Mouse (Mus musculus) mature B cell (primary cell): ENCODE results near the gene Kat6b.

Experiments used
- in situ Hi-C: fragments of 300-500 bp; cut with MboI; formaldehyde crosslinking; loops from 2 replicates; pipeline ENCODE4 v1.14.3; 2019

Gene Kat6b

DNA sequence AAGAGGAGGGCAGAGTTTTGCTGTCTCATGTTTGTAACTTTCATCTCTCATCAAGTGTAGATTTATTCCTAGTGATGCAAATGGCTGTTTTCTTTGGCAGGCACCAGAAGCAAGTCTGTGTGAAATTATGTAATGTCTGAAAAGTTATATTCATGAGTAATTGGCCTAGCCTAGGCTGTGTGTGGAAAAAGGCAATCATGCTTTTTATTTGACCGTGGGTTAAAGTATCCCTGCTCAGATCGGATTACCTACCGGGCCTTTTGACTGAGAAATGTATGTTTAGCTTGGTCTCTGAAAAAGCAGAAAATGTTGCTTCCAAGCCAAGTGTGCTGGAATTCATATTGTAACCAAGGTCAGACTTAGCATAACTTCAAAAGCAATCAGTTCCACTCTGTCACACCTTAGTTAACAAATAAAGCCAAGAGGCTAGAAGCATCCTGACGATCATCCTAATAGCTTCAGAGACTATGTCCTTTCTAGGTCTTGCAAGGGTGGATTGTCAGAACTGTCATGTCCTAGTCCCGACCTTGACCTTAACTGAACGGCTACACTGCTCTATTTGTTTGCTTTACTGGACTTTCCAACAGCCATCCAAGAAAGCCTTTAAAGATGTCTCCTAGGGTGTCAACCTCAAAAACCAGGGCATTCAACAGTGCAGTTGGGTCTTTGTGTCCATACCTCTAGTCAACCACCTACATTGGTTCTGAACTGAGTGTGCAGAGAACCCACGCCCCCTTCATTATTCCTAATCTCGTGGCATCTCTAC lies 111.9 kb downstream of the Kat6b start:
- in situ Hi-C loops = no loop called here

DNA sequence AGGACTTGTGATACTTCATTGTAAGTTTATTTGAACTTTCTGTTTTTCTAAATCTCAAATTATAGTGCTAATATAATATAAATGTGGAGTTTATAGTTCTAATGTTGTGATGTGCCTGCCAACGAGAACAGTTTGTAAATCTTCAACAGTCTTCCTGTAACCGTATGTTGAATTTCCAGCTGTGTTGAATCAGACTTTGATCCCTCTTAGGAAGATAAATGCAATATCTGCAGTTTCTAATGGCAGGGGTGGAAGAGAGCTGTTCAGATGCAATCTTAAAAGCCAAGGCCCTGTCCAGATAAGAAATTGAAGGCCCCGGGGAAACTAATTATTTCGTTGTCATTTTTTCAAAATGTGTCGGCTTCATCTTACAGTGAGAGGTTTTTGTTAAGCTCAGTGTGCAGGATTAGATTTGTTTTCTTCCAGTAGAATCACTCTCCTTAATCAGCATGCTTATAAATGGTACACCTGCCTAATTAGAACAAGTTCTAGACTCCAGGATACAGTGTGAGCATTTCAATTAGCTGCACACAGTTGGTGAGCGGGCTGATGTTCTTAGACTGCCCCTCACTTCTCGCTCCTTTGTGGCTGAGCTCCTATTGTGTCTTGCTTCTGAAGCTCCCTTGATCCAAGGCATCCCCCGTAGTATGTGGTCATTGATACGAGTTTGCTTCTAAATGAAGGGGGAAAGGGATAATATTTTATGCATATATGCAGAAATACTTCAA lies 118.4 kb downstream of the Kat6b start:
- in situ Hi-C loops = no loop called here

DNA sequence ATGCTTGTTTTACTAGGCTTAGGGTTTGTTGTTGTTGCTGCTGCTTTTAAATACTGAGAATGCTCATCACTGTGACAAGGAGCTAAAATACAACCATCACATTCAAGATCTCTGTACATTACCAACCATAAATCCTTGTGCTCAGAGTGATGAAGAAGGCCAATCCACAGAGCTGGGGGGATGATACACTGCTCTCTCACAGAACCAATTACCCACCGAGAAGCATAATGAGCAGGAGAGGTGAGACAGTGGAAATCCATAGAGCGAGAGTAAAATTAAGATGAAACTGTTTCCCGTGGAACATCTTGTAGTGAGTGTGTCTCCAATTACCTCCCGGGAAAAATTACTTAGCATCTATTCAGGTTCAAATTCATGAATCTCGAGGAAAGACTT lies 118.9 kb downstream of the Kat6b start:
- in situ Hi-C loops = no loop called here

DNA sequence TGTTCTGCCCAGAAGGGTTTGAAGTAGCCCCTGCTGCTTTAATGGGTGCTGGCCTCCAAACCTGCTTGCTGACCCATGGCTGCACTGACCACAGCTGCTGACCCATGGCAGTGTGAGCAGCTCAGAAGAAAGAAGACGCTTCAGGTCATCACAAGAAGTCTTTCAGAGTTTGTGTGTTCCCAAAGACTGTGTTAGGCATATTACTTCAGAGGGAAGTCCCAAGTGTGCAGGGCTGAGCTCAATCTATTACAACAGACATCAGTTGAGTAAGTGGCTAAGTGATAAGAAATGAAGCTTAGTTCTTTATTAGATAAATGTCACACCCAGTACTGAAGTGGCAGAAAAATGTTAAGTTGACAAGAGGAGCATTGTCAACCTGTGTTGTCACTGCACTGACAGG lies 119.4 kb downstream of the Kat6b start:
- in situ Hi-C loops = no loop called here

DNA sequence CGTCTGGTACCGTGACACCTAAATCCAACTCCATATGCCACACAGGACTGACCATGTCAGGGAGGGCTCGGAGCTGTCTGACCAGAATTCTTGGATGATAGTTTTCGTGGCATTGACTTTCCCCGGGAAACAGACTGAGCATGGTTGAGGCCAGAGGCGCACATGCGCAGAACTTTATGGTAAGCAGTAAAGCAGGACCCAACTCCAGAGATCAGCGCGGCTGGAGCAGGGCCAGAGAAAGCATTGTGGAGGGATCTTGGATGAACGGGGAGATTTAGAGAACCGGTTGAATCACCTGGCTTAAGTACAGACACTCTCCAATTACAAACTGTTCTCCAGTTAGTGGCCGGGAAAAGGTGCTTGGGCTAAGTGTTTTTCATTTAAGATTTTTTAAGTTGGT lies 120.9 kb downstream of the Kat6b start:
- in situ Hi-C loops = no loop called here

DNA sequence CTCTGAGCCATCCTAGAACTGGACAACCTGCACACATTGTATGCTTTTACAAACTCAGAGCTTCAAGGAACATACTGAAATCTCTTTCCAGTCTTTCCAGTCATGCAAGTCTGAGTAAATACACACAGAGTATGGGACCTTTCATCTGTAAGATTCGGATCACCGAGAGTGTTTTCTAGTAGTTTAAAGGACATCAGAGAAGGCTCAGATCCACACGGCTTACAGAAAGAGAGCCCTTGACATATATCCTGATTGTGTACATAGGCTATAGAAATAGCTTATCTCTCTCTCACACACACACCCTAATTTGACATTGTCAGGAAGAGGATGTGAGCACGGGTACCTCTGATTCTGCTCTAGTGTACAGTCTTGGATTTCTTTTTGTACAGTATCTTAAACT lies 121.7 kb downstream of the Kat6b start:
- in situ Hi-C loops = no loop called here

DNA sequence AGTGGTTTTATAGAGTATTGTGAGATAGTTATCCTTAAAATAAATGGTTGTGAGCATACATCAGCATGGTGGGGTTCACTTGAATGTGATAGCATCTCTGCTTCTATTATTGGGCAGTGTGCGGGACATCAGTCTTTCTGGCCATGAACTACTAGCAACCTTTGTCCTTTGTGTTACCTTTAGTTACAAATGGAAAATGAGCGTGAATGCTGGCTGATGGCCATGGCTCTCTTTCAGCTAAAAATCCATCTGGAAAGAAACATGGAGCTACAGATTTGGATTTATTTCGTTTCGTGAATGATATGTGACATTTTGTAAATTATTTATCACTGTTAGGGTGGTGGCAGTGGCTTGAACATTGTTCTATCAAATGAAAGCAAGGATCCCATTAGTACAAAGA lies 126.5 kb downstream of the Kat6b start:
- in situ Hi-C loops = no loop called here

DNA sequence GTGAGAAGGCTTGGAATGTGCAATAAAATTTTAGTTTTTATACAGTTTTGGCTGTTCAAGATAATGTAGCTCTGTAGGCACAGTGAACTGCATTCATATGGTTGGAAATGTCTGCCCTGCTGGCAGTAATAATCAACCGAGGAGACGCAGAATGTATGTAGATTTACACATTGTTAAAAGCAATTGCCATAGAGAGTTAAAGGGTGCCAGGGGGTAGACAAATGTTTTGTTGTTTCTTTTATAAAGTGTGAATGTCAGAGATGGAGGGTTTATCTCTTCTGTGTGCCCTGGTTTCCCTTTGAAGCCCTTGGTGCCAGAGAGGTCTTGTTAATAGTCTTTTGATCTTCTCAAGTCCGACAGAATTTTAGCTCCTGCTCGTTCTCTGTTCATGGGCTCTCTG lies 127.7 kb downstream of the Kat6b start:
- in situ Hi-C loops = no loop called here

DNA sequence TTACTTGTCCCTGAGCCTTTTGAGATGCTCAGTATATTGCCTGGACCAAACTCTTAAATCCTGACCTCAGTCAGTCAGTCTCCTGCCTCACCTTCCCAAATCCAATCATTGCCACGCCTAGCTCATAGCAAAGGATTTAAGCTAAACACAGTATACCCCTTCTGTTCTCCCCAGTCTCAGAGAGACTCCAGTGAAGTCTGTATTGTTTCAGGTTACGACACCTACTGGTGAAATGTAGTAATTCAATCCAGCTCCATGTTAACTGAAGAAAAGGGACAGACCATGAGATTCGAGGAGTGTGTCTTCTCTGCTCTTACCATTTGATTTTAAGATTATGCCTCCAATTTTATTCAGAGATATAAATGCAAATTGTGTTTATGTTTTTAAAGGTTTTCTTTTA lies 129.0 kb downstream of the Kat6b start:
- in situ Hi-C loops = no loop called here

DNA sequence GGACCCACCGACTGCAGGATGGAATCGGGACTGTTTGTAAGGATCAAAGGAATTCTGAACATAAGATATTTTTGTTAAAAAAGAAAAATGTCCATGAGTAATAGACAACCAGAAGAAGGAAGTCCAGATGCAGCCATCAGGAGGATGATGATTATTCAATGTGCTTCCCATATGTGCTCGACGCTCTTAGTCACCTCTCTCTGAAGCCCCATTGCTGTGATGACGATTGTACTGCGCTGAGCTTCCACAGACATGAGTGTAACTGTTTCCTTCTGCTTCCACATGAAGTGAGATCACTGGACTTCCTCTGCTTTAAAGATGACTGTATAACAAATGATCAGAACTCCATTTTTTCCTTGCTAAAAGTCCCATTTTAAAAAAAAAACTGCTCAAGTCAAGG lies 131.8 kb downstream of the Kat6b start:
- in situ Hi-C loops = no loop called here

DNA sequence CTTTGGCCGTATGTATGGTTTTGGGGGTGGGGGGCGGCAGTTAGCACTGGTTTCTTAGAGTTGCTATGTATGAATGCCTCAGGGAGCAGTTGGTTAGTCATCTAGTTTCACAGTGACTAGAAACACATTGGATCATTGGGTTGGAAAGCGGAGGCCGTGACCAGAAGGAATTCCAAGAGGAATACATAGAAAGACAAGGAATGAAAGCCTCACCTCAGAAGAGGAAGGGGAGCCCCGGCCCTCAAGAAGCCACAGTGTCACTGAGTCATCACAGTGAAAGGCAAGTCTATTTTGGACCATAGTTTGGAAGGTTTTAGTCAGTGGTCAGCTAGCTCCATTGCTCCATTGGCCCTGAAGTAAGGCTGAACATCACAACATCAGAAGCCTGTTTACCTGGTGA lies 132.9 kb downstream of the Kat6b start:
- in situ Hi-C loops = no loop called here

DNA sequence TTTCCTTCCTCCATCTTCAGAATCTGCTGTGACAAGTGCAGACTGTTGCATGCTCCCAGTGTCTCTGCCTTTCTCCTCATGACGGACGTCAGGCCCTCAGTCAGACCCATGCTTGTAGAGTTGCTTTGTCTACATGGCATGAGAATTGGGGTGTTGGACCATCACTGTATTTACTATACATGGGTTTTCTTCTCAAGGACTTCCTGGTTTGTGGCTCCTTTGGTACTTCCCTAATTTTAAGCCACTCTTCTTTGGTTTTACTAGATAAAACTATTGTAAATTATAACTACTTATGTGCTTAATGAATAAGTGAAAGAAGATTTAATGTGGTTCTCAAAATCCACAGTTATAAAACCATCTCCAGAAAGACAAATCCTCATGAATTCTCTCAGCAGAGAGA lies 134.6 kb downstream of the Kat6b start:
- in situ Hi-C loops = no loop called here

DNA sequence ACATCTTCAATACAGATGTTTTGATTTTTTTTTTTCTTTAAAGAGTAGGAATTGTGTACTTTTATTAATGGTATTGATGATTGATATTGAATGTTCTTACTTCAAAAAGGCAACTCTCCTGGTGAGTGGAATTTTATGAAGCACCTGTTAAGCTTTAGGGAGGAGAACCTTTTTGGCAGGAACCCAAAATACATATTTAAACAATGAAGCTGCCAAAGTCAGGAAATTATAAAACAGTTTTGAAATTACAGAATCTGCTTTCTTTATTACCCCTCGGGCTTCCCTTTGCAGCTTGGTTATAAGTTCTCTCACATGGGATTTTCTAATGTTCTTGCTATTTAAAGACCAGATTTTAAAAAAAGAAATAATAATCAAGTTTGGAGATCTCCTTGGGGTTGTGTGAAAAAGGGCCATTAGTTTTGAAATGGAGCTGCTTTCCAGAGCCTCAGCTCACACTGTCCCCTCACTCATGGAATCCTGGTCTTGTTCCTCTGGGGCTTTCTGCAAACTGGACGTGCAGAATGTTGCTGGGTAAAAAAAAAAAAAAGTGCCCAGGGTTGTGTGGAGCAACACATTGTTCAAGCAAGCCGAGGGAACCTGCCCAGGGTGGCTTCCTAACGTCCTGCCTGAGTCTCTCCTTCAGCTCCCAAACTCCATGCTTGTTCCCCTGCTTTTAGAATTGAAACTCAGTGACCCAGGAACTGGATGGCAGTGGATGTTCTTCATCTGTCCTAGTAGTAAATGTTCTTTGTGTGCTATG lies 136.2 kb downstream of the Kat6b start:
- in situ Hi-C loops = no loop called here

DNA sequence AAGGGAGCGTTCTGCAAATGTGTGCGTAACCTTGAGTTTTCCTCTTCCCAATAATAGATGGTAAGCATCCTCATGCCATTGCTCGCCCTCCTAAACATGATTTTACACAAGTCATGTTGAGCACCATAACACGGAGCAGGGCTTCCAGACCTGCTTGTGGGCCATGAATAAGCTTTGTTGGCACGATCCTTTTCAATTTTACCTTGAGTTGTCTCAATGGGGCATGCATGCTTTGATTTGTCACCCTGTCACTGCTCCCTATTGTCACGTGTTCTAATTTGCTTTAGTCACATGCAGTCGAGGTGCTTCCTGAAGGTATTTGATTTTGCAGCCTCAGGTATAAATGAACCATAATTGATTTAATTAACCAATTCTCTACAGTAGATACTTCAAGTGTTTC lies 138.7 kb downstream of the Kat6b start:
- in situ Hi-C loops = no loop called here

DNA sequence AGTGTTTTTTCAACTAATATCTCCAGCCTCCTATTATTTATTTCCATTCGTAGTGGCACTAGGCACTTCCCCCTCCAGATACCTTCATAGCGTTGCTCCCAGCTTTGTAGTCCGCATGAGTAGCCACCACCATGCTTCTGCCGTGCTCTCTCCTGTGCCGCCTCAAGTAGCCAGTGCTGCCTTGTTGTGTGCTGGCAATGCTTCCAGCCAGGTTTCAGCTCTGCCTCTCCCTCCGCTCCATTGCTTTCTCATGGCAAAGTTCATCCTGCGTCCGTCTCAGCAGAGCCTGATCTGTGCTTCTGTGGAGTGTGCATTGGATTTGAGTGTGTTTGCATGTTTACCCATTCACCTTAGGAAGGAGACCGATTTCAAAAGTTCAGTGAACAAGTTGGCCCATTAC lies 144.7 kb downstream of the Kat6b start:
- in situ Hi-C loops = no loop called here

DNA sequence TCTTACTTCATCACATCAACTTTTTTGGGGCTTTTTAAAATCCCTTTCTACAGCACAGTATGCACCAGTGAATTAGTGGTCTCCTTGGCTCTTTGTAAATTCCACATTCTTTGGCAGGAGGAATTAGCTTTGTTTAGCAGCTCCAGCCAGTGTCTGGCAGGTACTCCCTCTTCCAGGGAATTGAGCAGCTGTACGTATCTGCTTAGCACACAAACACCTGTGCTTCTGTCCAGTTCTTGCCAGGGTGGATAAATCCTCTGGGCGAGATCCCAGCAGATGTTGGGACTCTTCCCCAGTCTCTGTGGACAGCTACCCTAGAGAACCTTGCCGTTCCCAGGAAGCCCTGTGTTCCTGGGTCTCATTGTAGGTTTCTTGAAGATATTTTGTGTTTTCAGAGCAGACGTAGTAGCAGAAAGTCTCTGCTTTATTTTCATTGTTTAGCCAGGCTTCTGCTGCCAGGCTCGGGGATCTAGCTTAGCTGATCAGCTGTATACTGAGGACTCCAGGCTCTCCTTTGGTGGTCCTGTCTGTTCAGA lies 150.5 kb downstream of the Kat6b start:
- in situ Hi-C loops = no loop called here

DNA sequence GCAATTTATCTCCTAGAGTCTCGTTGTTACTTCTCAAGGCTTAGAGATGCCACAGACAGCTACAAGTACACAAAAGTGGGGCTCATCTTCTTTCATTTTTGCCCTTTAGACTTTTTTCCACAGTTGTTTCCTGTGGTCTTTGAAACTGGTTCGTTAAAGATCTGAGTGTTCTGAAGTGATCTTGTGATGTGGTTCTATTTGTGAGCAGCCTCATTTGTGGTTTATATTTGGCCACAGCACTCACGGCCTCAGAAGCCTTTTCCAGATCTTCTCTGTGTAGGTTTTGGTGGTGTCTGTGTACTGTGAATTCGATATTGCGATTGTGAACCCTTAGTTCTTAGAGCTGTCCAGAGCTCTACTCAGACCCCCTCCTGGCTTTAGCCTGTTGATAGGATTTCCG lies 155.3 kb downstream of the Kat6b start:
- in situ Hi-C loops = no loop called here

DNA sequence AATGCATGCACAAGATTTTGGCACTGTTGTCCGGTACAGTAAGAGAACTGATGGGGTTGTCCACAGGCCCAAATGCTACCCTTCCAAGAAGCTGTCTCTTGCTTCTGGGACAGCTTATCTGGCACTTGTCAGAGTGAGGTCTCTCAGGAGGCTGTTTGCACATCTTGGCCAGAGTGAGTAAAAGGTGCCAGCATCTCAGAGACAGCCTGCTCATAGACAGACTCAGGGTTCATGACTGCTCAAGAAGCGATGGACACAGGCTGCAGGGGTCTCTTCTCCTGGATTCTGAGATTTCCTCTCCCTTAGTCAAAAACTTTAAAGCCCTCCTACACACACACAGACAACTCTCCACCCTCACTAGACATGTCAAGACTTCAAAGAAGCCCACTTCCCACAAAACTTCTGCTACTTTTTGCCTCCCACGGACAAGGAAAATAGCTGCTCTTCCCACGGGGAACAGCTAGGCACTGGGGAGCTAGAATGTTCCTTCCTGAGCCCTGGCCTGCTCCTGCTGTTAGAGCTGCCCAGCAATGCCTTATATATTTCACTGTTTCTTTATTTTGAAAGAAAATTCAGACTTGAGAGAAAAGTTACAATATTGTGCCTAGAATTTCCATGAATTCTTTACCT lies 159.7 kb downstream of the Kat6b start:
- in situ Hi-C loops = no loop called here

DNA sequence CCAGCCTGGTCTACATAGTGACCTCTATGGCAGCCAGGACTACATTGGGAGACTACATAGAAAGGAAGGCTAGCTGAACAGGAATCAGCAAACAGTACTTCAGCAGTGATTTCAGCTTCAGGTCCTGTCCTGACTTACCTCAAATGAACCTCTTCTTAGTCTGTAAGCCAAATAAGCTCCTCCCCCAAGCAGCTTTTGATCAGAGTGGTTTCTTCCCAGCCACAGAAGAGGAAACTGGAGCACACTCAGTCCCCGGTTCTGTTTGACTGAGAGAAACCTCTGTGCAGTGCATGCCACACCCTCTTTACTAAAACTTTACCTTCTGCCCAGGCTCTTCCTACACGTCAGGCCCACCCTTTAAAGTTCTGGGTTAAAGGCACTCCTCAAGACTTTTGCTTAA lies 172.6 kb downstream of the Kat6b start:
- in situ Hi-C loops = no loop called here

DNA sequence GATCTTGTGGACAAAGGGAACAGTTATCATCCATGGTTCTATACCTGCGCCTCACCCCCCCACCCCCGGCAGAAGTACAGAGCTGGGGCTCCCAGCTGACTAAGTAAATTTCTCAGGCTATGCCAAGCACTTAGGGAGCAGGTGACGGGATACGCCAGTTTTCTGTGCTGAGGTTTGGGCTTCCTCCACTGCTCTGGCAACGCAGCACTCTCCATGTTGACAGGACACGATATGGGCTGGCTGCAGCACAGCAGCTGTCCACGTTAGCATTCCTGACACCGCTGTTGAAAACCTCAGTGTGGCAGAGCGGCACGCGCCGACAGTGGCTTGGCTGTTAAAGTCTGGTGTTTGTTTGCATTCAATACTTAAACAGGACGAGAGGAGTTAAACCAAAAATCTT lies 177.9 kb downstream of the Kat6b start:
- in situ Hi-C loops = no loop called here

DNA sequence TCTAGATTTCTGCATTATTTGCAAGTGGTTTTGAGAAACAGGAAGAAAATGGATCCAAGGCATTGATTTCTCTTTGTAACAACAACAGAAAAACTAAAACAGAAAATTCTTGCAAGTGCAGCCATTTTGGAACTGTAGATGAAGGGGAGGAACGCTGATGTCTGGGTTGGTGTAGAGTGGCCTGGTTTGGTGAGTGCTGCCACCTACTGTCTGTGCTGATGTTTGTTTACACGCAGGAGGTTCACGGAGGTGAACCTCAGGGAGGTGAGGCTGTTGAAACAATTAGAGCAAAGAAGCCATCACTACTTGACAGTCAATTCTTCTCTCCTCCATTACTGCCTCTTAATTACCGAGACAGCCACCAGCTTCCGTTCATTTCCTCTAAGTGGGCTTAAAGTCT lies 178.4 kb downstream of the Kat6b start:
- in situ Hi-C loops = no loop called here

DNA sequence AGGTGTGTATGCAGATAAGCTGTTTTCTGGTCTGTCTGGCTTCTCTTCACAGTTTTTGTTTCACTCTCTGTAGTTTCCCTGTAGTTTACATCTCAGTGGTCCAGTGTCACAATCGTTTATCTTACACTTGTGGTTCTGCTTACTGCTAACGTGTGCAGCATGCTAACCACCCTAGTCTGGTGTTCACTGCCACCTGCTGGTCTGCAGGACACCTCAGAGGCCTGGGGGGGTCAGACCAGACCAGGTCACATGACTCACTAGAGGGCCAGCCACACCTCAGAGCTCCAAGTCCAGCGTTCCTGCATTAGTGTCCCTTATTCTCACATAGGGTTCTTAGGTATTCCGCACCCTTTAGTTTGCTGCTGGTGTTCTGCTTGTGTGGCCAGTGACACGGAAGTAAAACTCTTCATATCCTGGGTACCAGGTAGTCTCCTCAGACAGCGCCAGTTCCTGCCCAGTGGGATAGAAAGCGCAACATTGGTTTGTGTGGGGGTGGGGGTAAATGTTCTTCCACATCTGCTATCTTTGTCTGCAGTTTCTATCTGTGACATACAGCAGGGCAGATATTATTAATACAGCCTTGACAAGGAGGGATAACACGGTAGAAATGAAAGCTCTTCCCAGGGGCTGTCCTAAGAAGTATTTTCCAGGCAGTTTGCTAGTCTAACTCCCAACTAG lies 181.4 kb downstream of the Kat6b start:
- in situ Hi-C loops = no loop called here
